Mouse (Mus musculus) adrenal gland (tissue): ENCODE data around the gene Lrmp.

Experiments
- intact Hi-C: fragments of 180-260 bp; cut with DNase I; formaldehyde crosslinking; loops from one replicate; pipeline ENCODE4 v1.15.1; 2025

Lrmp gene

GRCm38 (mm10) chr6:145100923-145101322 is 14.5 kb upstream of the Lrmp start:
- intact Hi-C loops: loop anchor here (10.0 kb wide), 1 partner anchor 244 kb away; no protein-coding TSS in a partner anchor

- intact Hi-C loops: loop anchor here (10.0 kb wide), 1 partner anchor 240 kb away; no protein-coding TSS in a partner anchor
These were observed 11.1 kb upstream of the Lrmp start for GRCm38 (mm10) chr6:145104241-145104939.

DNA sequence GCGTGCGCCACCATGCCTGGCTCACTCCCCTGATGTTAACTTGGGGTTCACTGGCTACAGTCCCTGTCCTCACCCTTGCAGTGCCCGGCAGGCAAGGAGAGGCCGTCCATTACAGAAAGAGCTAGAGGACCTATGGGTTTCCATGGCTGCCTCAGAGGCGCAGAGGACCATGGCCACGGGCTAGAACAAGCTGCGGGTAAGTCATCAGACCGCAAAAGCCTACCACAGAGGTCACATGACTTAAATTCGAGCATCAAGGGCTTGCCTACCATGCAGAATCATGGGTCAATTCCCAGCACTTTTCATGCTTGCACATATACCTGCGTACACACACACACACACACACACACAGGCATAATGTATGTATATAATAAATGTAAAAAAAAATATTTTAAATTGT is 10.0 kb upstream of the Lrmp start:
- intact Hi-C loops: loop anchor here (10.0 kb wide), 1 partner anchor 239 kb away; no protein-coding TSS in a partner anchor

DNA sequence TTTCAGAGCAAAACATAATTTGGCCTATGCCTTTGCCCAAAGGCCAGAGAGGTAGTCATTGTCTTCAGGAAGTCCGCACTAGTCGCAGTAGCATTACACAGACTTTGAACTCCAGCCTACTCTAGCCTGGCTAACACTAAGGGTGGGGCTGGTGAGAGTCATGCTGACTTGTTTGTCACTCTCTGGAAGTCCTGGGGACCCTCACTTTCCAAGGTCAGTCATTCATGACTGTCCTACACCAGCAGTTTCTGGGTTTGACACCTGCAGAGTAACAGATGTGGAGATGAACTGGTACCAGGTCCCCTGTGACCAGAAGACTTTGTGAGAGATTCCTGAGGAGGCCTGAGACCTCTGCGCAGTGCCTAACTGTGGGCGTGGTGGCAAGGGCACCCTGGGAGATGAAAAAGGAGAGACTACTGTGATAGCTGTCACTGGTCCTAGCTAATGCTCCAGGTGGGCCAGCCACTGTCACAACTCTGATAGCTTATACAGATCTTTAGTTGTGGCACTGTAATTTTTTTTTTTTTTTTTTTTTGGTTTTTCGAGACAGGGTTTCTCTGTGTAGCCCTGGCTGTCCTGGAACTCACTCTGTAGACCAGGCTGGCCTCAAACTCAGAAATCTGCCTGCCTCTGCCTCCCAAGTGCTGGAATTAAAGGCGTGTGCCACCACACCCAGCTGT is 9.2 kb upstream of the Lrmp start:
- intact Hi-C loops: loop anchor here (10.0 kb wide), 1 partner anchor 238 kb away; no protein-coding TSS in a partner anchor

DNA sequence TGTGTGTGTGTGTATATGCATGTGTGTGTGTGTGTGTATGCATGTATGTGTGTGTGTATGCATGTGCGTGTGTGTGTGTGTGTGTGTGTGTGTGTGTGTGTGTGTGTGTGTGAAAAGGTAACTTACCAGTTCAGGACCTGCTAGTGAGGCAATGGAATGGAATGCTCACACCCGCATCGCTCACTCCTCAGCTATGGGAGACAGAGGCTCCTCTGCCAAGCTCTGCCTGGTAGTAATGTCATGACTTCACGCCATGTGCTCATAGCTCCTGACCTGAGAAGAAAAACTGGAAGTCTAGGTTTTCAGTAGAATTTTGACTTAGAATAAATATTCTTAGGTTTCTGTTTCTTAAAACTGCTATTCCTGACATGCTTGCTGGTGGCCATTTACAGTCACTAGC is 4.7 kb upstream of the Lrmp start:
- intact Hi-C loops: no loop called here

DNA sequence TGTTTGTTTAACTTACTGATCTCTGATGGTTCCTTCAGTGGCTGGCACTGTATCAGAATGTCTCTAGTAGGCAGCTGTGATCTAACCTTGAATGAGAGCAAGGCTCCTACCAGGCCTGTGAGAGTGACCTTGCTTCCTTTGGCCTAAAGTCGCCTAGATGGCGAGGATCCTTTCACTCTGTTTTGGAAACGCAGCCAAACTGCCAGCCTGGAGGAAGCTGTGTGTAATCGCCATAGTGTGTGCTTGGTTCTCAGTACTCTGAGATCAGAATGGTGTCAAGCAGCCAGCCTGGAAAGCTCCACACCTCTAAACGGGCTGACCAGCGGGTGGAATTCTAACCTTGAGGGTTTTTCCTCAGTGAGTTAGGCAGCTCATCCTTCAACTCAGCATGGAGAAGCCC is 2.6 kb upstream of the Lrmp start:
- intact Hi-C loops: no loop called here

DNA sequence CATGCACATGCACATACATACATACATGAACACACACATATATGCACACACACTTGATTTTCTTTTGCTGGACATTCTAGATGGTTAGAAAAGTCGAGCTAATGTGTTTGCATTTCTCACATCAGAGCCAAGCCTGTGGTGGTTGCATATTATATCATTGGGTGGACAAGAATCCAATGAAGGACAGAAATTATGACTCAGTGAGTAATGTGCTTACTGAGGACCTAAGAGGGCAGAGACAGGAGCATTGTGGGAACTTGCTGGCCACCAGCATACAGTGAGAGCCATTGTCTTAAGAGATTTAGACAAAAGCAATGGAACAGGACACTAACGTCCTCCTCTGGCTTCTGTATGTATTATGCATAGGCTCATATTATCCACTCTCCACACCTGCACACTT is 892 bp upstream of the Lrmp start:
- intact Hi-C loops: no loop called here

DNA sequence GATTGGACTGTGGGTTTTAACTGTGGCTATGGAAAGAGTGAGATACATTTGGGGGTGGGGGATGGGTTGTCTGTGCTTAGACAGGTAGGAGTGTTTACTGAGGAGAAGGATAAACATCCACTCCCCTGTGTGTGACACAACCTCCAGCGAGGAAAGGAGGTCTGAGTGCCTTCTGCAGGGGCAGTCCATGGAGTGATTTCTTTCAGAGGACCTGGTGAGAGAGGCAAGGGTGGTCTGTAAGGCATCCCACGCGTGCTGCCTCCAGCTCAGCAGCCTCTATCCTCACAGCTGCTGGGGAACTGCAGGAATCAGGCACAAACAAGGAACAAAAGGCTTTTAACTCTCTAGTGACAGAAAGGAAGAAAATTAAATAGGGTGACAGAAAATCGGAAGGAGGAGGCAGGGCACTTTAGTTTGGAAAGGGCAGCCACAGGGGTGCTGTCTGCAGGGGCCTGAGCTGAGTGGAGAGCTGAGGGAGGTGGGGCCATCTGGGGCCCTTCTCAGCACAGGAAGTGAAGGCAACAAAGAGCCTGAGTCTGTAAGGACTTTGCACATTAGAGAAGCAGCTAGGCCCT is 732 bp downstream of the Lrmp start:
- intact Hi-C loops: no loop called here

GRCm38 (mm10) chr6:145120086-145120485 is 4.6 kb downstream of the Lrmp start:
- intact Hi-C loops: no loop called here

- intact Hi-C loops: no loop called here
These were observed 5.5 kb downstream of the Lrmp start for GRCm38 (mm10) chr6:145120787-145121589.

- intact Hi-C loops: no loop called here
These were observed 6.4 kb downstream of the Lrmp start for GRCm38 (mm10) chr6:145121590-145122420.

DNA sequence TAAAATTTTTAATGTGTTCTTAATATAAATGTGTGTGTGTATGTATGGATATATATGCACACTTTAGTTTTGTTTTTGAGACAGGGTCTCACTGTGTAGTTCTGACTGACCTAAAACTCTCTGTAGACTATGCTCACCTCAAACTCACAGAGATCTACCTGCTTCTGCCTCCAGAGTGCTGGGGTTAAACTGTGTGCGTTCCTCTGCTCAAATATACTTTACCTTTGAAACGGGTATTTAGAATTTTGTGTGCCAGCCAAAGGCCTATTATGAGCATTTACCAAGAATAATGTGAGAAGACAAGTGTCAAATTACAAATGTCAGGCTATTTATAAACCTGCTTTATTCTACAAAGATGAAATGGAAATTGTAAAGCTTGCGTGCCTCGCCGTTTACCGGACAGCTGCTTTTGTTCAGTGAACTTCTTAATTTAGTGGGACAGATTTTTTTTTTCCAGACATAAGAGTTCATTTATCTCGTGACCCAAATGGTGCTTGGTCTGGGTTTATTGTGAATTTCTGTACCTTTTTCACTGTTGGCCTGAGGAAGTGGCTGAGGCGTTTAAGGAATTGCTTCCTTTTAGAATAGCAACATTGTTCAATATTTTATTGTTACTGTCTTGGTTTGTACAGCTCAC is 7.1 kb downstream of the Lrmp start:
- intact Hi-C loops: no loop called here

- intact Hi-C loops: no loop called here
These were observed 7.9 kb downstream of the Lrmp start for GRCm38 (mm10) chr6:145123136-145124060.

GRCm38 (mm10) chr6:145124621-145125020 is 9.2 kb downstream of the Lrmp start:
- intact Hi-C loops: loop anchor here (5.0 kb wide), 1 partner anchor 32 kb away; no protein-coding TSS in a partner anchor

GRCm38 (mm10) chr6:145125591-145126113 is 10.2 kb downstream of the Lrmp start:
- intact Hi-C loops: loop anchor here (5.0 kb wide), 1 partner anchor 33 kb away; no protein-coding TSS in a partner anchor

DNA sequence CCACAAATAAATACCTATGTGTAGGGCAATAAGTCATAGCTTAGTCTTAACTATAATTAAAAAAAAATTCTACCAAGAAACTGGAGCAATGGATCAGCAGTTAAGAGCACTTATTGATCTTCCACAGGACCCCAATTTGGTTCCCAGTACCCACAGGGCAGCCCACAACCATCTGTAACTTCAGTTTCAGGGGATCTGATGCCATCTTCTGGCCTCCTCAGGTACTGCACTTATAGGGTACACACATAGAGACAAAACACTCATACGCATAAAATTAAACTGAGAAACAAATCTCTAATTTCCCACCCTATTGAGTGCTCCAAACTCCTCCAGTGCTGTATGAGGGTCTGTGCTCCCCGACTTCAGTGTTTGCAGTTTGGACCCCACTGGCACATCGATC is 12.2 kb downstream of the Lrmp start:
- intact Hi-C loops: loop anchor here (5.0 kb wide), 1 partner anchor 35 kb away; no protein-coding TSS in a partner anchor

- intact Hi-C loops: loop anchor here (5.0 kb wide), 1 partner anchor 37 kb away; no protein-coding TSS in a partner anchor
These were observed 14.1 kb downstream of the Lrmp start for GRCm38 (mm10) chr6:145129563-145129962.

GRCm38 (mm10) chr6:145131991-145132390 is 16.5 kb downstream of the Lrmp start:
- intact Hi-C loops: no loop called here
